Mouse (Mus musculus): ENCODE data around the gene 1700001O22Rik.

1700001O22Rik gene

DNA sequence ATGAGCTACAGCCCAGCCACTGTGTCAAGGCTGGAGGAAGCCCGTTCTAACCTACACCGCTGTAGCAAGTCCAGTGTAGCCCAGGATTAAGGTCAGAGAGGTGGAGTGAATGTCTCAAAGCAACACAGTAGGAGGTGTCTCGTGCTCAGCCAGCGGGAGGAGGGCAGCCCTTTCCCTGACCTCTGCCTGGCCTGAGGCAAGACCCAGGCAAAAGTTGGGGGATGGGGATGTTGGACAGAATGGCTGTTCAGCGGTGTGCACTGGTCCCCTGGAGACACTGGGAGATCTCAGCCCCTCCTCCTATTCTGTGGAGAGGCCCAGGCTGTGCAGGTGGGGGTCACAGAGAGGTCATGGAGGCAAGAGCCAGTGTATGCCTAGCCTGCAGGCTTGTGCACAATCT, 24.2 kb downstream of the 1700001O22Rik start:
- DNase-seq (ENCODE audit: low spot score in 2 of 2): no peak

- no peak for DNase-seq (ENCODE audit: low spot score in 2 of 2)
Measured at GRCm38 (mm10) chr2:30778235-30778634, 25.2 kb downstream of the 1700001O22Rik start.

DNA sequence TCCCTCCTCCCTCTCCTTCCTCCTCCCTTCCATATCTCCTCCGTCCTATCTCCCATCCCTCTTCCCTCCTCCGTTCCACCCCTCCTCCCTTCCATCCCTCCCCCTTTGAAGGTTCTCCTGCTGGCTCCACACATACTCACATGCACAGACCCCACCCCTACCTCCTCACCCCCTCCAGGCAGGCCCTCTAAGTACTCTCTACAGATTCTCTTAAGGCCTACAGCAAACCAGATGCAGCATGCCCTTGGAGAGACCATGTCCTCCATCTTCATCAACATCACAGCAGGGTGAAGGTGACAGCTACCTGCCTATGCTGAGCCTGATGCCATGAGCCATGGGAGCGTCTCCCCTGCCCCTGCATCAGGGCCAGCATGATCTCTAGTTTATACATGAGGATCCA, 26.2 kb downstream of the 1700001O22Rik start:
- DNase-seq (ENCODE audit: low spot score in 2 of 2): no peak

- DNase-seq (ENCODE audit: low spot score in 2 of 2): no peak
Measured at GRCm38 (mm10) chr2:30775955-30776354, 27.5 kb downstream of the 1700001O22Rik start.

- no peak for DNase-seq (ENCODE audit: low spot score in 2 of 2)
Measured at GRCm38 (mm10) chr2:30773313-30774005, 30.0 kb downstream of the 1700001O22Rik start.

GRCm38 (mm10) chr2:30772581-30773312, 30.7 kb downstream of the 1700001O22Rik start:
- DNase-seq (ENCODE audit: low spot score in 2 of 2): no peak

GRCm38 (mm10) chr2:30771806-30772460, 31.5 kb downstream of the 1700001O22Rik start:
- DNase-seq (ENCODE audit: low spot score in 2 of 2): peak; percentile 59 to 66

DNA sequence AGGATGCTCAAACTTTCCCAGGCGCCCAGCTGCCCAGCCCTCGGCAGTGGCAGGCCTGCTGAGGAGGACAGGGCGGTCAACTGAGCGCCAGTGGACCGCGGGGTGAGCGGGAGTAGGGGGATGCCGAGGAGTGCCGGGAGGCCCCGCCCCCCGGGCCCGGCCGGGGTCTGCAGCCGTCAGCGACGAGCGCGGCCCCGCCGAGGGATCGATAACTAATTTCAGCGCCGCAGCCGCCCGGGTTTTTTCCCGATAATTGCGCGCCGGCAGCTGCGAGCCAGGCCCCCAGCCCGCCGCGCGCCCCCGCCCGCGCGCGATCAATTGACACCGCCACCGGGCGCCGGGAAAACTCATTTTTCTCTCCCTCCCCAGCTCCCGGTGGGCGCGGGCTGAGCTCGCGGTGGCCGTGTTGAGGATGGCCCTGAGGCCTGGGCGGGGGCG, 32.1 kb downstream of the 1700001O22Rik start:
- no peak for DNase-seq (ENCODE audit: low spot score in 2 of 2)

GRCm38 (mm10) chr2:30769187-30769586, 34.3 kb downstream of the 1700001O22Rik start:
- DNase-seq (ENCODE audit: low spot score in 2 of 2): no peak

DNA sequence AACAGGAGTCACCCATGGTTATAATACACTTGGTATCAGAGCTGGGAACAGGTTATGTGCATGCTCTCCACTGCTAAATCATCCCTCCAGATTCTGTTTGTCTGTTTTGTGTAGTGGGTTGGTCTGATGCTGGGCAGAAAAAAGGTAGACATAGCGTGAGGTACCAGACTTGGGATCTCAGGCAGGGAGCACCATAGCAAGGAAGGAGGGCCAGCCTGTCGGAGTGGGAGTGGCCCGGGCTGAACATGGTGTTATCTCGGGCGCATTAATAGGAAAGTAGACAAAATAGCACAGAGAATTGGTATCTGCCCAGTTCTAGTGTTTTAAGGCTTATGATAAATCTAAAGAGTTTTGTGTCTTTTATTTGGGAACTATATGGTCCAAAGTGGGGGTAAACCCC, 34.9 kb downstream of the 1700001O22Rik start:
- DNase-seq (ENCODE audit: low spot score in 2 of 2): no peak

- no peak for DNase-seq (ENCODE audit: low spot score in 2 of 2)
Measured at GRCm38 (mm10) chr2:30767626-30768240, 35.7 kb downstream of the 1700001O22Rik start.

DNA sequence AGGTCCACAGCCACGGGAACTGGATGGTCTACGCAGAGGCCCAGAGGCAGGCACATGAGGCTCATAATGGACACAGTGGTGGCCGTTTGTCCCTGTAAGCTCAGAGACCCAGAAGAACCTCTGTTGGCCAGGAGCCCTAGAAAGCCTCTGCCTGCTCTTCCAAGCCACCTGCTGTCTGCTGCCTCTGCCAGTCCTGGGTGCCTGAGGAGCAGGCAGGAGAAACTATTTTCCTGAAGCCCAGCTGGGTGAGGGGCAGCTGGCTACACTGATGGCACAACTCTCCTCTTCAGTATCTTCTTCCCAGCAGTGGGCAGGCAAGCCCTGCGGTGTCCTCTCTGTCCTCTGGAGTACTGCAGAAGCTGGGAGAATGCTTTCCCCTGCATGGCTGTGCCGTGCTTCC, 37.0 kb downstream of the 1700001O22Rik start:
- no peak for DNase-seq (ENCODE audit: low spot score in 2 of 2)

DNA sequence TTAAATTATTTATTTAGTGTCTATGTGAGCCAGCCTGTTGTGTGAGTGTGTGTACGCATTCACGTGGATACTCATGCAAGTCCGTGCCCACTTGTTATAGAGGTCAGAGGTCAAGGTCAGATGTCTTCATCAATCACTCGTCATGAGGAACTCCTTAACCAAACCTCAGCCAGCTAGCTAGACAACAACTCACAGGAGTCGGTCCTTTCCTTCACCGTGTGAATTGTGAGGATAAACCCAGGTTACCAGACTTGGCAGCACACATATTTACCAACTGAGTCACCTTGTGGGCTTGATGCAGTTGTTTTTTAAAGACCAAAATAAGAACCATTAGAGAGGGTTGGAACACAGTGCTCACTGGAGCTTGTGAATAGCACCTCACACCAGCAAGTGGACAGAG, 42.8 kb downstream of the 1700001O22Rik start:
- DNase-seq (ENCODE audit: low spot score in 2 of 2): no peak

DNA sequence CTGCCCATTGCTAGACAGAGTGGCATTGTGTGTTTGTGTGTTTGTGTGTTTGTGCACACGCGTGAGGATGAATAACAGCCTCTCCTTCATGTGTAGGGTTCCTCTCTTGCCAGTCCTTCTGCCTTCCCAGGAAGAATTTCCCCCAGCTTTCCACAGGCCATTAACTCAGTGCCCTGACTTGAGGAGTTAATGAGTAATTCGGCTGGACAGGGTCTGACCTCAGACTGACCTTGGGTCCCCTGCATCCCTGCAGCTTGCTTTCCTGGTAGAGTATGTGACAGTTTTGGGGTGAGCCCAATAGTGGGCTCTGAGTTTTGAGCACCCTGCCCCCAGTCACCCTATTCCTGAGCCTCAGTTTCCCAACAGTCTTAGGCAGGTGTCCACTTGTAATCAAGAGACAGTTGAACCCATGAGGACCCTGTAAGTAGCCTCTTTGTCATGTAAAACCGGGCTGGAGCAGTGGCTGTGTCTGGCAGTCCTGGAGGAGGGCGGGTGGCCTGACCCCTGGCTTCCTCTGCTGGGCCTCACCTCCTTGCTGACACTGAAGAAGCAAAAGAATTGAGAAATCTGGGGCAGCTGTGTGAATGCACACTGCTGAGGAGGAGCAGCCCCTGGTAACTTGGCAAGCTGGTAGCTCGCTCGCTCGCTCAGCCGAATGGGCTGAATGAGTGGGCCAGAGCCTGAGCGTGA, 43.5 kb downstream of the 1700001O22Rik start:
- no peak for DNase-seq (ENCODE audit: low spot score in 2 of 2)

DNA sequence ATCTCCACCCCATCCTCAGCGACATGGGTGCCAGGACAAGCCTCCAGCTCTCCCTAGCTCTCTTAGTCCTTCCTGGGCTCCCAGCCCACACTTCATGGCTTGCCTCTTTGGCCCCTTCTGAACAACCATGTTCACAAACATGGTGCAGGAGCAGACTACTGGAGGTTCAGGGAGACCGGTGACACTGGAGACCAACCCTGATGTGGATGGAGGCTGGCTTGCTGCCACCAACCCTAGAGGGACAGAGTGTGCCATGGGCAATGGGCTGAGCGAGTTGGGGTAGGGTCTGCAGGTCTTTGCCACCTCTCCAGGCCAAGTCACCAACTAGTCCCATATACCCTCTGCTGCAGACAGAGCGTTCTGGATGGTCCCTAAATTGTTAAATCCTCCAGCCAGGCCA, 44.0 kb downstream of the 1700001O22Rik start:
- no peak for DNase-seq (ENCODE audit: low spot score in 2 of 2)

DNA sequence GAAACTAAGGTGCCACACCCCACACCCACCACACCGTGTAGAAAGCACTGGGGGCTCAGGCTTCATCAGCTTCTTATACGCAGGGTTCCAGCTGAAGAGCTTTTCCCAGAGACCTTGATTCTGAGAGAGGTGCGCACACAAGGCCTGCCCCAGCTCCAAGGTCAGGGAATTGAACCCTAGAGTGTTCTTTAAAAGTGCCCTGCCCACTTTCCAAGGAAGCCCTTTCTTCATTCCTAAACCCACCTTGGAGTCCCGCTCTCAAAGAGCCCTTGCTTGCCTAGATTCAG, 44.4 kb downstream of the 1700001O22Rik start:
- DNase-seq (ENCODE audit: low spot score in 2 of 2): no peak

GRCm38 (mm10) chr2:30758341-30759087, 44.9 kb downstream of the 1700001O22Rik start:
- peak; percentile 28 to 54 for DNase-seq (ENCODE audit: low spot score in 2 of 2)

GRCm38 (mm10) chr2:30756962-30757715, 46.3 kb downstream of the 1700001O22Rik start:
- no peak for DNase-seq (ENCODE audit: low spot score in 2 of 2)

GRCm38 (mm10) chr2:30755985-30756765, 47.3 kb downstream of the 1700001O22Rik start:
- no peak for DNase-seq (ENCODE audit: low spot score in 2 of 2)

DNA sequence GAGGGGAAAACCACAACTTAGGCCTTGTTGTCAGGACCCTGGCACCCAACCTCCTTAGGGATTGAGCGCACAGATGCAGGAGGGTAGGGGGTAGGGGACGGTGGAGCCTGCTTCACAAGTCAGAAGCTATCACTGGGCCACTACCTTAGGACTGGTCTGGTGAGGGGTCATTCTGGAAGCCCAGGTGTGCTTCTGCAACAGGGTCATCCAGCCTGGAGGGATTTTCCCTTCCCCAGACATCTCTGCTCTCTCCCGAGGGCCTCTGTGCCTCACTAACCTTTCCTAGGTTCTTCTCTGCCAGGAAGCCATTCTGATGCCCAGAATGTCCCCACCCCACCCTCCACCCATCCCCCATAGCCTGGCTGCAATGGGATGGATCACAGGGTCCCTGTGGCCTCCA, 48.6 kb downstream of the 1700001O22Rik start:
- no peak for DNase-seq (ENCODE audit: low spot score in 2 of 2)

Measured in frontal cortex, postnatal 25 days (tissue).